Mouse (Mus musculus) large intestine, adult 2 months (tissue): Measurements from ENCODE around the gene Mfsd2a. TPM values are rescaled to one million over a fixed set of nuclear protein-coding genes. Genes with fewer than 3 reads are reported as not detected.
A peak's percentile ranks its signal among the peaks of the same experiment; 100 is the strongest.
"Not testable (repeated sequence)": the region's sequence is repeated elsewhere in the genome, so short reads cannot be mapped to it uniquely, and the experiment has no call there.

Experiments
- DNase-seq: peaks from one replicate; pipeline ENCODE4 v3.0.0-alpha.2; 2012; ENCODE audit warnings: low read depth, low spot score
- WGBS: fragments of 180-500 bp; shearing (Covaris S2); methylation state at CpG from one replicate; pipeline ENCODE4 v1.1.7; 2018; 5-methylcytosine and 5-hydroxymethylcytosine counted together
- polyA plus RNA-seq: library from polyadenylated mRNA; depleted of rRNA; stranded (reverse); fragments of >200 nt; gene quantifications from 2 replicates; pipeline ENCODE4 v1.2.3, GENCODE M21; 2012; rRNA removed

Mfsd2a gene
- polyA plus RNA-seq: 17.2 and 20.2 TPM in 2 replicates

DNA sequence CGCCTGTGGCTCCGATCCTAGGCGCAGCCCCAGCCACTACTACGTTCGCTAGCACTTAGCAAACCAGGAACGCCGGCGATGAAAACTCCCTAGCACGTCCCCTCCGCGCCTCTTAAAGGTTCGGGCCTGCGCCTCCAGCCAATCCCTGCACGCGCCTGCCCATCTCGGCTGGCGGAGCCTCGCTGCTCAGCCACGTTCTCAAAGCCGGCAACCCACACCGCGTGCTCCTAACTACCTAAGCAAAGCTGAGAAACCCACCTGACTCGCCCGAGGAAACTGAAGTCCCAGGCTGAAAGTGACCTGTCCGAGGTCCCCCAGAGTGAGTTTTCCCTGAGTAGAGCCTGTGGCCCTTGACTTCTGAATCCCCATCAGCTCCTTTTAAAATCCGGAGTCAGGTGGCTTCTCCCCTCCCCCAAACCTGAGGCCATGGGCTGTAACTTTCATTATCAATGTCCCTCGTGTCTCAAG lies at the start of gene Mfsd2a:
Gene Mfsd2a (minus strand): TSS at position 89 of the 468 bp plus-strand sequence.
- no peak for DNase-seq
- 2% methylated on average over 27 of the region's 27 CpGs for WGBS

DNA sequence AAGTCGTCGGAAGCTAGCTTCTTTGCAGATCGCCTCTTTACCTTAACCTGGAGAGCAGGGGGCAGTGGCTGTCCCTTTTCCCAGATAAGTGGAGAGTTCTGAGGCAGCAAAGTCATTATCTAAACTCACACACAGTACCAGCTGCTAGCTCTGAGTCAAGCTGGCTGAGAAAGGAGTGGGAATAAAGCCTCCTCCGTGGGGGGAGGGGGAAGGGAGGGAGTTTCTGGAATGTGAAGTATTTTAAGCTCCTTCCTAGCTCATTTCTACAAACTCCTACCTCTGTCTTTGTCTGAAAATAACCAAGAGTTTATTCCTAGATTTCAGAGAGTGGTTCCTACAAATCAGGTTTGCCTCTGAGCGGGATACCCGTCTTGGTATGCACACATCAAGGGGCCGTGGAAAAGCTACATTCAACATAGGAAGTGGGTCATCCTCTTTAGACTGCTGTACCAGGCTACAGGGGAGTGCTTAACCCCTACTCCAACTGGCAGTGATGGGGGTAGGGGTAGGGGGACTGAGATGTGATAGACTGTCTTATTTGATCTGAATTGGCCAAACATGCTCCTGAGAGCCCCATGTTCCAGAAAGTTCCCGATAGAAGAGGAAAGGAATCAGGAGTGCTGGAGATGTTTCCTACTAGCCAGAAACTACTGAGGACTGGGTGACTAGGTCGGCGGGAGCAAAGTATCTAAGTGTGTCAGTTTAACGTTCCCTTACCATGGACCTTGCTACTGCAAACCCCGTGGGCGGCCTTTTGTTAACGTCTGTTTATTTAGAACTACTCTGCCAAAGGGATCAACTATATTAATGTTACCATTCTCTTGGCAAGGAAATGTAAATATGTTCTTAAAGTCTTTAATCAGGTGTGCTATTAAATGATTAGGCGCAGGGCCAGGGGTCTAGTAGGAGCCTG lies 44.3 kb upstream of the Mfsd2a start:
- WGBS: 43% methylated on average over 15 of the region's 15 CpGs
- no peak for DNase-seq

DNA sequence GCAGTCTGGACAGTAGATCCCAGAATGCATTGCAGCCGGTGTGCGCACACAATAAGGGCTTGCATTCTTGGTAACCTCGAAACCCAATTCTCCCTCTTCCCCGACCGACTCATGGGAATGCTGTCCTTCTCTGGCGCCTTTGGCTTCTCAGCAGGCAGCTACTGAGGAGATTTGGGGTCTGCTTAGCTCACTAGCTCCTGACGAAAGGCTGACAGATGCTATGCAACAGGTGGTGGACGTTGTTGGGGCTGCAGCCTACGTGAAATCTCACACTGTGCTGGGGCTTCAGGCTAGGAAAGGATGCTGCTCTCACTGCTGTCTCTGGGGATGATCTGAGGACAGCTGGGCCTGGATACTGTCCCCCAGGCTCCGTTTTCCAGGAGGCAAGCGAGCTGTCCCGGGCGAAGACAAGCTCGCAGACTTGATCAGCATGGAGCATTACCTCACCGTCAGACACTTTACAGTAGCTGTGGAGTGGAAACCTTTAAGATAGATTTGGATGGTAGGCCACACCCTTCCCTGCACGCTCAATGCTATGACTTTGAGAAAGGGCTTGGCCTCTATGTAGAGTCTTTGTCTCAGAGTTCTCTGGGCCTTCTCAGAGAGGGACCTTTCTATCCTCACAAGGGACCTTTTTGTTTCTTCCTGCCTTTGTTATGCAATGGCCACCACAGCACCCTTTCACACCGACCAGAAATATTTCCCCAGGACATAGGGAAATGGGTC lies 39.8 kb upstream of the Mfsd2a start:
- no peak for DNase-seq
- WGBS: 85% methylated on average over 17 of the region's 17 CpGs

DNA sequence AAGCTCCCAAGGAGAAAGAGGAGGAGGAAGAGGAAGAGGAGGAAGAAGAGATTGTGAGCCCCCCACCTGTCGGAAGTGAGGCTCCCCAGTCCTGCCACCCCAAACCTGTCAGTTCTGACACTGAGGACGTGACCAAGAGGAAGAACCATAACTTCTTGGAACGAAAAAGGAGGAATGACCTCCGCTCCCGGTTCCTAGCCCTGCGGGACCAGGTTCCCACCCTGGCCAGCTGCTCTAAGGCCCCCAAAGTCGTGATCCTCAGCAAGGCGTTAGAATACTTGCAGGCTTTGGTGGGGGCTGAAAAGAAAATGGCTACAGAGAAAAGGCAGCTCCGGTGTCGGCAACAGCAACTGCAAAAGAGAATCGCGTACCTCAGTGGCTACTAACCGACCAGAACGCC lies 39.1 kb upstream of the Mfsd2a start:
- DNase-seq: no peak
- 88% methylated on average over 14 of the region's 14 CpGs for WGBS

DNA sequence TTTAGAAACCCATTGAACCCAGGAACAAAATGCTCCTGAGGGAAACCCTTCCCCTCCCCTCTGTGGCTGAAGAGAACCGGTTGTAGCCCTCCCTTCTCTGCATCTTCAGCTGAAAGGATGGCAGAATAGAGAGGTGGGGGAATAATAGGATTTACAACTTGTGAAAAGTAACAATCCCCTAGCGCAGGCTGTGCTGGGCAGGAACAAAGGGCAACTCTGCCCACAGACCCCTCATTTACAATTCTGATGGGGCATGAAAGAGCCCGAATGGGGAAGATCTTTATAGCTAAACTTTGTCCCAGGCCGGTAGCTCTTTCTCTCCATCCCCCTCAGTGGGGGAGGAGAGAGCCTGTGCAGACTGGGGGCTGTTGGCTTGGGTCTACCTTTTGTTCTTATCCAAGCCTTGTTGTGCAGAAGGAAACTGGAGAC lies 38.3 kb upstream of the Mfsd2a start:
- no peak for DNase-seq
- 68% methylated on average over 4 of the region's 4 CpGs for WGBS

DNA sequence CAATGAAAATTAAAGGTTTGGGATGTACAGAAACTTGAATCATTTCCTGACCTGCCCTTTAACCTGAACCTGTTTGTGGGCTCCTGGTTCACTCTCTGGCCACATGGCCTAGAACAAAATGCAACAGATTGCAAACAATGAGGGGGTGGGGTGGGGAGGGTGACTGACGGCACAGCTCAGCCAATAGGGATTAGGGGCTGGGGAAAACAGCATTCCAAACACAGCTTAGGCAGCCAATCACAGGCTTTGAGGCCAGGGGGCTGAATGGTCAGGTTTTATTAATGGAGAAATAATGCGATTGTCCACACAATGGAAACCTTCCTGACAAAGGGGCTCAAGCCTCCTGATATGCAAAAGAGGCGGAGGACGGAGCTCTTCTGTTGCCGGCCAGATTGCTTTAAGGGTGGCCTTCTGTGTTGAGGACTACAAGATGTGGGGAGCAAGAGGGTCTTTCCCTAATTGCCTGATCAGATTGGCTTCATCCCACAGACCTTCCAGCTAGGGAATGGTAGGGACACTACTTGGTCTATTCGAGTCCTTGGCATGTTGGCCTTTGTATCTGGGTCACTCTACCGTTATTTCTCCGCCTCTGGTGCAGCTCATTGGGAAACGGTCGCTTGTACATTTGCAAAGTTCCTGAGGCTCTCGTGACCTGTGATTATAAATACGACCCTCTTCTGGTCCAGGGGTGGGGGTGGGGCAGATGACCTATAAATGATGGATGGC lies 37.7 kb upstream of the Mfsd2a start:
- WGBS: 57% methylated on average over 12 of the region's 12 CpGs
- DNase-seq: no peak

DNA sequence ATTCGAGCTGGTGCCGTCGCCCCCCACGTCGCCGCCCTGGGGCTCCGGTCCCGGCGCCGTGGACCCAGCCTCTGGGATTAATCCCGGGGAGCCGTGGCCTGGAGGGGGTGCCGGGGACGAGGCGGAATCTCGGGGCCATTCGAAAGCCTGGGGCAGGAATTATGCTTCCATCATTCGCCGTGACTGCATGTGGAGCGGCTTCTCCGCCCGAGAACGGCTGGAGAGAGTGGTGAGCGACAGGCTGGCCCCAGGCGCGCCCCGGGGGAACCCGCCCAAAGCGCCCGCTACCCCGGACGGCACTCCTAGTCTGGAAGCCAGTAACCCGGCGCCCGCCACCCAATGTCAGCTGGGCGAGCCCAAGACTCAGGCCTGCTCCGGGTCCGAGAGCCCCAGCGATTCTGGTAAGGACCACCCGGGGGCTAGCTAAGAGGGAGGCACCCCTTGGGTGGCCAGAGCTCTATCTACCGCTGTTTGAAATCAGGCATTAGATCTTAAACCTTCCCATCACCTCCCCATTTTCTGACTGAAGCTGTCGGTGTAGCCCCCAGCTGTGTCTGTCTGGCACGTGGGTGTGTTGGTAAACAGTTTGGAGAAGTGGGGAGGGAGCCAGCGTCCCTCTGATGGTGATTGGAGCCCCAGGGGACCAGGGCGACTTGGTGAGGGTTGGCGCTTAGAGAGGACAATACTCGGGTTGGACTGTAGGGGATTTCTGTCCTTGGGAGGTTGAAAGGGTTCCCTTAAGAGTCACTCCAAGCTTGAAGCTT lies 35.8 kb upstream of the Mfsd2a start:
- whole genome bisulfite sequencing: 1% methylated on average over 47 of the region's 47 CpGs
- no peak for DNase-seq

DNA sequence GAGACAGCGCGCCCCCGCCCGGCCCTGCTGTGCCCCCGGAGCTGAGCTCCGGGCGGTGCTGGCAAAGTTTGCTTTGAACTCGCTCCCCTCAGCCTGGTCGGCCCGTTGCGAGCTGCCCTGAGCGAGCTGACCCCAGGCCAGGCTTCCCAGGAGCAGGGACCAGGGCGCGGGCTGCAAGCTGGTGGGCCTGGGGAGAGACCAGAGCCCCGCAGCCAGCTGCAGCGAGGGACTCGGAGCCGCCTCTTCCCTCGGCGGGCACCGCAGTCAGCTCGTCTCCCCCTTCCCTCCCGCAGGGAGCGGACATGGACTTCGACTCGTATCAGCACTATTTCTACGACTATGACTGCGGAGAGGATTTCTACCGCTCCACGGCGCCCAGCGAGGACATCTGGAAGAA lies 35.2 kb upstream of the Mfsd2a start:
- no peak for DNase-seq
- under 1% methylated on average over 32 of the region's 32 CpGs for WGBS

DNA sequence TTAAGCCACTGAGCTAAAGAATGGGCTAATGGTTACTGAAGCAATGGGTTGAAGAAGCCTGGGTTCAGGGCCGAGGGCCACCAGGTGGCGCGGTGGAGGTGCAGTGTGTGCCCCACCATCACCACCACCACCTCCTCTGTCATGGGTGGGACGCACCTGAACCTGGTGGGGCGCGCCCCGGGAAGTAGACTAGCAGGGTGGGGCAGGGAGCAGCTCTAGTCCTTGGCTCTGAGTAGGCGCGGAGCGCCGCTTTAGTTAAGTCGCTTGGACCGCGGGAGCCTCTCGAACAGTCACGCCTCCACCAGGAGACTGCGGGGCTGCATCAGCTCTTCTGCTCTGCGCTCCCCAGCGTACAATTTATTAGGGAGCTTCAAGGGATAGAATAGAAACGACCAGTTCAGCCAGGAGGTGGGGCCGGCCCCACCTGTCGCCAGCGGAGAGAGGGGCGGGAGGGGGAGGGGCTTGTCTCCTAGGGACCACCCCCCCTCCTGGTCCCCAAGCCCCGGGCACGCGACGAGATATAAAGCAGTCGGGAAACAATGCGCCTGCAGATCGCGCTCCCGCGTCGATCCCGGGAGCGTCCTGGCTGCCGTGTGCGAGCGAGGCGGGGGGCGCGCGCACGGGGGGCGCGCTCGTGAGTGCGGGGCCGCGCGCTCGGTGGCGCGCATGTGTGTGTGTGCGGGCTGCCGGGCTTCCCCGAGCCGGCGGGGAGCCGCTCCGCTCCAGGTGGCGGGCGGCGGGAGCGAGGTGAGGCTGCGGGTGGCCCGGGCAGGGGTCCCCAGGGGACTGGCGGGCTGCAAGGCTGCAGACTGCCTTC lies 34.6 kb upstream of the Mfsd2a start, which contains the start of gene Mycl:
Gene Mycl (plus strand): TSS at position 249 of the 817 bp plus-strand sequence.
- 1% methylated on average over 69 of the region's 69 CpGs for WGBS
- peak; percentile 75 for DNase-seq

DNA sequence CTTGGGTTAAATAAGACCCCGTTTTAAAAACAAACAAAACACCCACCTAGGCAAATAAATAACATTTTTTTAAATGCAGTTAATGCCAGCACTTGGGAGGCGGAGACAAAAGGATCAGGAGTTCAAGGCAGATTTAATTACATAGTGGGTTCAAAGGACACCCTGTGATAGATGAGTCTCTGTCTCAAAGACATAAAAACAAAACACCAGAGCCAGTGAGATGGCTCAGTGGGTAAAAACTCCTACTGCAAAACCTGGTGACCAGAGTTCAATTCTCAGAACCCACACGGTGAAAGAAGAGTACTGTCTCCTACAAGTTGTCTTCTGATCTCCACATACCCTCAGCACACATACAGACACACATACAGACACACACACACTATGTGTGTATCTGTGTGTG lies 31.3 kb upstream of the Mfsd2a start:
- 31% methylated on average over 3 of the region's 3 CpGs for WGBS
- DNase-seq: no peak

DNA sequence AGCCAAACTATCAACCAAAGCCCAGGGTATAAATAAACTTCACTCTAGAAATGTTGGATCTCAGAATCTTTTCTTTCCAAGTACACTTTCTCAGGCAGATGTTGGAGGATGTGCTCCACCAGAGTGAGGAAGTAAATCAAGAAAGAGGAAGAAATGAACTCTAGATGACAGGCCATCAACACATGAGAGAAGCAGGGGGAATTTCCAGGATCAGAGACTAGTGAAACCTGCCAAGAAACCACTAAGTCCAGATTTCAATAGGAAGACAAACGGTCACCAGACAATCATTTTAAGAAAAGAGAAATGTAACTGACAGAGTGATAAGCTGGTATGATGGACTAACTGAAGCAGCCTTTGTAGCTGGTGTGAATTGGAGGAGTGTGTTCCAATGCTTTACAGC lies 30.2 kb upstream of the Mfsd2a start:
- no peak for DNase-seq
- 24% methylated on average over 1 of the region's 1 CpGs for WGBS

DNA sequence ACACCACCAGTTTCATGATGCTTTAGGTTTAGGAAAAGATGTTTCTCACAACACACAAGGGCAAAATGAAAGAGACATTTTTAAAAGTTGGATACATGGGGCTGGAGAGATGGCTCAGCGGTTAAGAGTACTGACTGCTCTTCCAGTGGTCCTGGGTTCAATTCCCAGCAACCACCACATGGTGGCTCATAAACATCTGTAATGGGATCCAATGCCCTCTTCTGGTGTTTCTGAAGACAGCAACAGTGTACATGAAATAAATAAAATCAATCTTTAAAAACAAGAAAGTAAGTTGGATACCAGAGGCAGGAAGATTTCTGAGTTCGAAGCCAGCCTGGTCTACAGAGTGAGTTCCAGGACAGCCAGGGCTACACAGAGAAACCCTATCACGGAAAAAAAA lies 27.0 kb upstream of the Mfsd2a start:
- 77% methylated on average over 3 of the region's 3 CpGs for WGBS
- not testable (repeated sequence) for DNase-seq

DNA sequence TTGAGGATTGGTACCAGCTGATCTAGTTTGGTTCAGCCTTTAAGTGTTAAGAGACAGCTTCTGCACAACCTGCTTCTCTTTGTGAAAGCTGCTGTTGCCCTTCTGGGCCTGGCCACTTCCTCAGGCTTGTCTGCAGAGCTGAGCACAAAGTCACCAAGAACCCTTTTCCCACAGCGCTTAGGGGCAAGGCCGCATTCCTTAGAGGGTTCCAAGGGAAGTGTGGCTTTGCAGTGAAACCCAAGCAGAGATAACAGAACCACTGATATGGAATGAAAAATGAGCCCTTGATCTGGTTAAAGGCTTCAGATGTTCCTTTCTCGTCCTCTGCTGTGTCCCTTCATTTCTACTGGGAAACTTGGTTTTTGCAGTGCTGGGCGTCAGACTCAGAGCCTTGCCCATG lies 26.4 kb upstream of the Mfsd2a start:
- WGBS: 89% methylated on average over 4 of the region's 4 CpGs
- no peak for DNase-seq

DNA sequence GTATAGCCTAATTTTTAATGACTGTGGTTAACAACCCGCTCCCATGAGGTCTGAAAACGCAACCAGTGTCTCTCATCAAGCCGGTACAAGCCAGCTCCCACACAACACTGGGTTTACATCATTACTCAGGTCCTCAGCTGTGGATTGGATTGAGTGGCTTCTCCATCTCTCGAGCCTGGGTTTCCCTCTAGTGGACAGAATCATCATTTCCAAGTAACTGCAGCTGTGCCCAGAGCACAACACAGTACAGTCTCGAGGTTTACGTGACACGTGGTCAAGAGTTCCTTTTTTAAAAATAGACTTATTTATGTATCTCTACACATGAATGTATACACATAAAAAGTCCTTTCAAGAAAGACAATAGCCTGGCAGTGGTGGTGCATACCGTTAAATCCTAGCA lies 24.1 kb upstream of the Mfsd2a start:
- 11% methylated on average over 8 of the region's 8 CpGs for WGBS
- DNase-seq: no peak

DNA sequence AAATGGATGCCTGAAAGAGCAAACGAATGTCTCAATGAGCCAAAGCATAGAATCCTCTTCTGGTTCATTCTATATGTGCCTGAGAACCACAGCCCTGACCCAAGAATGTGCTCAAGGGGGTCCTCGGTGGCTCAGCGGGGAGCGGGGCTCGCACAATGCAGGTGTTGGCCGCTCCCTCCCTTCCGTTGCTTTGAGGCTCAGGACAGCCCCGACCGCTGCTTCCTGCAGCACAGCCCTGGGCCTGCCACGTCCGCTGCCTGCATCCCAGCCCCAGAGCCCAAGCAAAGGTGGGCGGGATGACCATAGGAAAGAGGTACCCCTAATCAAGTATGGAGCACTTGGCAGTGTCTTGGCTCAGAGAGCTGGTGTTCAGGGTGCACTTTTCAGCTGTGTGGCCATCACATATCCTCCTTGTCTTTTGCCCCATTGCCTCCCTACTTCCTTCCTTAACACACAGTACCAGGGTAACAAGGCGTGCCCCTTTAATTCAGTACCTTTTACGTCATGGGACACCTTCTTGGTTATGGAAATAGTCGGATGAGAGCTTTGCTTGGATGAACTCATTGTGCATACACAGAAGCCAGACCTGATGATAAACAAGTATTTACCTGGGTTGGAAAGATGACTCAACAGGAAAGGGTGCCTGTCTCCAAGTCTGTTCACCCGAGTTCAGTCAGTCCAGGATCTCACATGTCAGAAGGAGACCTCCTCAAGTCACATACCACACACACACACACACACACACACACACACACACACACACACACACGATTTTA lies 22.7 kb upstream of the Mfsd2a start:
- no peak for DNase-seq
- 40% methylated on average over 17 of the region's 17 CpGs for WGBS

DNA sequence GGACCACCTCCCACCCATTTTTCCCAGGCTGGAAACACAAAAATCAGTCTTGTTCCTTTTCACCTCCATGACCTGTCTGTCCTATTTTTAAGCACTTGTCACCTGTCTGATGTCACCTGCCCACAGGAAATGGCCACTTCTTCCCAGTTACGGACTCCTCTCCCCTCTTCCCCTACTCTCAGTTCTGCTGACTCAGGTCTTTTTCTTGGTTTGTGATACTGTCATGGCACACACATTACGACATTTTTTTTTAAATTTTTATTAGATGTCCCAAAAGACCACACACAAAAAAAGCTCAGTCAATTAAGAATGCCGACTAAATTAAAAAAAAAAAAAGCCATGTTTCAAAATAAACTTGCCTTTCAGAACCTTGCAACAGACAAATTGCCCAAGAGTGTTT lies 21.5 kb upstream of the Mfsd2a start:
- DNase-seq: no peak
- 66% methylated on average over 3 of the region's 3 CpGs for WGBS

DNA sequence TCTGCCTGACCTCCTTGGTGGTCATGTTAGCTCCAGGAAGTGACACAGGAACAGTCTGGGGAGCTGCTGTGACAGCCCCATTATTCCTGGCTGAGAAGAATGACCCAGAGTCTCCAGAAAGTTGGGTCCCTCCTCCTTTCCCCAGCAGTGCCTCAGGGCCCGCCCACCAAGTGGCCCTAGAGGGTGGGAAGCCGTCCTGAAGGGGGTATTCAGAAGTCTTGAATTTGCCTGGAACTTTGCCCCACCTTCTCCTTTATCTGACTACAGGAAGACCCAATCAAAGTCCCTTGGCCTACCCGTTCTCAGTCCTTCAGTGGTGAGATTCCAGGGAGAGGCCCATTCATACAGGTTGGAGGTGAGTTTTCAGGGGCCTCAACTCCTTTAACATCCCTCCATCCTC lies 20.9 kb upstream of the Mfsd2a start:
- WGBS: 68% methylated on average over 3 of the region's 3 CpGs
- no peak for DNase-seq

DNA sequence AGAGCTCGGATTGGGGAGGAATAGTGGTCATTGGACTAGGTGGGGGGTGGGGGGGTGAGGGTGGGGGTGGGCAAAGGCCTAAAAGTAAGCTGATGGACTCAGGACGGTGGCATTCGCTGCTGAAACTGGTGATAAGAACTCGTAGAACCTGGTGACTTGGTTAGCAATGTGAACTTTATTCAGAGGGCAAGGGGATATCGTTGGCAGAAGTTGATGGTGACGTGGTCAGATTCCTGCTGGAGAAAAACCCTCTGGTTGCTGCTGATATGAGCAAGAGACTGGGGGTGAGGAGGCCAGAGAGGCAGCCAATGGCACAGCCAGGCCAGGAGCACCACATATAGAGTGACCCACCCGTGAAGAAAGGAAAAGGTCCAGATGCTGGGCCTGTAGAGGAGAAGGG lies 20.2 kb upstream of the Mfsd2a start:
- 74% methylated on average over 7 of the region's 7 CpGs for WGBS

More for the DNA sequence above, 20.2 kb upstream of the Mfsd2a start:
- no peak for DNase-seq
